Mouse (Mus musculus) neural tube, embryonic 12.5 days (tissue): ENCODE results near the gene Gm44973. TPM values are rescaled to one million over a fixed set of nuclear protein-coding genes. Genes with fewer than 3 reads are reported as not detected.
"Not testable (repeated sequence)": the region's sequence is repeated elsewhere in the genome, so short reads cannot be mapped to it uniquely, and the experiment has no call there.

ENCODE experiments used
- ATAC-seq: fragments of 200-750 bp; cut with Nextera tagmentation; 2 replicates; pipeline ENCODE4 v1.8.0; 2017; ENCODE audit warnings: low read depth, mild to moderate bottlenecking, moderate TSS enrichment, moderate library complexity; ENCODE audit not compliant: low FRiP score
- H3K27ac ChIP-seq: fragments of 300-500 bp; sonication (generic); 2 replicates; pipeline ENCODE4 v1.5.1; 2016
- H3K27me3 ChIP-seq: fragments of 300-500 bp; sonication (generic); replicated peaks from 2 replicates; pipeline ENCODE4 v1.6.1; 2016; ENCODE audit warnings: mild to moderate bottlenecking
- H3K36me3 ChIP-seq: fragments of 300-500 bp; sonication (generic); 2 replicates; pipeline ENCODE4 v1.6.1; 2016; ENCODE audit warnings: mild to moderate bottlenecking
- H3K4me1 ChIP-seq: fragments of 300-500 bp; sonication (generic); 2 replicates; pipeline ENCODE4 v1.6.1; 2016
- H3K4me2 ChIP-seq: fragments of 300-500 bp; sonication (generic); replicated peaks from 2 replicates; pipeline ENCODE4 v1.6.1; 2016; ENCODE audit warnings: mild to moderate bottlenecking
- H3K4me3 ChIP-seq: fragments of 300-500 bp; sonication (generic); 2 replicates; pipeline ENCODE4 v1.5.1; 2016
- H3K9ac ChIP-seq: fragments of 300-500 bp; sonication (generic); 2 replicates; pipeline ENCODE4 v1.6.1; 2016; ENCODE audit warnings: mild to moderate bottlenecking
- H3K9me3 ChIP-seq: fragments of 300-500 bp; sonication (generic); 2 replicates; pipeline ENCODE4 v1.6.1; 2016; ENCODE audit warnings: mild to moderate bottlenecking
- WGBS: fragments of 180-500 bp; shearing (Covaris S2); methylation state at CpG from one replicate; pipeline ENCODE4 v1.1.7; 2016; 5-methylcytosine and 5-hydroxymethylcytosine counted together
- polyA plus RNA-seq: library from polyadenylated mRNA; unstranded; fragments of >200 nt; fragmentation: Nextera tagmentation; extraction: Ambion mirVana; gene quantifications from 2 replicates; pipeline ENCODE4 v1.2.1, GENCODE M21; 2016

The Gm44973 gene
- polyA plus RNA-seq, 1 experiment from 2014 or later = not detected

DNA sequence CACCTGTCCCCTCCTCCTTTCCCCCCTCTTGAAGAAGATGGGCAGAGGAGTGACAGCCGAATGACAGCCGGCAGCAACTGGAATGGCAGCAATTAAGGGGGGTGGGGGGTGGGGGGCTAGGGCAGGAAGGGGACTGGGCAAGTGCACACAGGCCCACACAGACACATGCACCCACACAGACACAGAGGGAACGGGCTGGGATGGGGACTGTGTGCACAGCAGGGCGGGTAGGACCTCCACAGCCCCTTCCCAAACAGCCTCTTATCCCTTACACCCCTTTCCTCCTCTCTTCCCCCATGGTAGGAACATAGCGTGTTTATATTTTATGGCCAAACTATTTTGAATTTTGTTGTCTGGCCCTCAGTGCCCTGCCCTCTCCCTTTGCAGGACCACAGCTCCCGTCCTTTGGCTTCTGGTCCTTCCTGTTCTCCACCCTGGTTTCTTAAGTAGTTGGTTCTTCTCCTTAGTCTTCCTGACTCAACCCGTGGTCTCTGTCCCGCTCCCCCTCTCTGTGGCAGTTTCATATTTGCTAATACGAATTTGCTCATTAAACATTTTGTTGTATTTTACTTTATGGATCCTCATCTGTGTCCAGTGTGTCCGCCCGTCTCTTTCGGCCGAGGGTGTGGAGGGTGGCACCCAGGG lies 64.2 kb downstream of the Gm44973 start:
- H3K4me1 ChIP-seq = peaks cover 13% of the 10 kb centered on the region
- H3K27ac ChIP-seq, H3K9me3 ChIP-seq, H3K27me3 ChIP-seq: not testable (repeated sequence)
- peaks cover 51% of the 10 kb centered on the region for H3K36me3 ChIP-seq
- 51% methylated on average over 9 of the region's 13 CpGs for WGBS
- H3K9ac ChIP-seq = peak overlapping the region; percentile 98; the same call in 1 of the 2 replicates
- peak overlapping the region; percentile 73 for H3K4me2 ChIP-seq
- ATAC-seq = peak; percentile 57
- H3K4me3 ChIP-seq = peak overlapping the region; percentile 98

DNA sequence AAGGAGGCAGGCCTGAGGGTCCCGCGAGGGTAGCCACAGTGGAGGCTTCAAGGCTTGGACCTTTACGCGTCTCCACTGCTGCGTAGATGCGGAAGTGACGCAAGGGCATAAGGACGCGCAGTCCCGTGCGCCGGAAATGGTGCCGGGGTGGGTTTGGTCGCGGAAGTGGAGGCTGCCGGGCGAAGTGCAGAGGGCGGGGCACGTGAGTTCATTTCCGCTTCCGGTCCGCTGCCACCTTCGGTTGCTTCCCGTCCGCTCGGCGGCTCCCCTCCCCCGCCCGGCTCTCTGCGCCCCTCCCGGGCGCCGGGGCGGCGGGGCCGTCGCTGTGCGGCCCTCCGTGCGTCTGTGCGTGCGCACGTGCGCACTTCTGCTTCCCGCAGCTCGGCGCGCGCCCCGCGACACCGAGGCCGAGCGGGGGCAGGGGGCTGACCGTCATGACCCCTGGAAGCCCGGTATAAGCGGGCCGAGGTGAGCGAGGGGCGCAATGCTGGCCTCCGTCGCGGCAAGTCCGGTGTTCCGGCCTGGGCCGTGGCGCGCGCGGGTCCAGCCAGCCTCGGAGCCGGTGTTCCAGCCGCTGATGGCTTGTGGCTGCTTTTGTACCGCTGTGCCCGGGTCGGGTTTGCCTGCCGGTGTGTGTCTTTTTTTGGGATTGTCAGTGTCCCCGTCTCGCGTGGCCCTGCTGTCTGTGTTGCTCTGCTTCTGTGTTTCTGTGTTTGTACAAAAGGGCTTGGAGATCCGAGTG lies 64.9 kb downstream of the Gm44973 start, which contains the start of gene Epn1:
Gene Epn1 (plus strand): TSS at position 226 of the 742 bp plus-strand sequence.
- Histone ChIP-seq H3K4me1 (peaks cover 13% of the 10 kb centered on the region), H3K9ac (peak within 1 kb of the TSS; percentile 98), H3K27ac (peak within 1 kb of the TSS; percentile 69), H3K4me2 (peak within 1 kb of the TSS; percentile 73), H3K27me3 (no peaks in the 10 kb centered on the region), H3K4me3 (peak within 1 kb of the TSS; percentile 98), H3K9me3 (no peaks in the 10 kb centered on the region), H3K36me3 (peaks cover 49% of the 10 kb centered on the region)
- peak; percentile 99 for ATAC-seq
- under 1% methylated on average over 81 of the region's 81 CpGs for WGBS

DNA sequence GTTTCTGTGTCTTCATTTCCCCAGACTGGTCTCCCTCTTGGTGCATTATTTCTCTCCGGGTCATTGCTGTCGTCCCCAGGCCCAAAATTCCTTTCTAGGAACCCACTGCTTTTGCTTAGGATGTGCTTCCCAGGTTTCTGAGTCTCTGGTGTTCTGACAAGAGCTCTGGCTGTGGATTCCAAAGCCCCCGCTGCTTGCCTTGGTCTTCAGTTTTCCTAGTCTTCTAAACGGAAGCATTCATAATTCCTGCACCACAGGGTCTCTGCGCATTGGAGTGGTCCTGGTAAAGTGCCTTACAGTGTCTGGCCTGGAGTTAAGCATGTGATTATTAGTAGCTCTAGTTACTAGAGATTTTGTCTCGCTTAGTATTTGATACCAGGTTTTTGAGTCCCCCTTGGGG lies 65.5 kb downstream of the Gm44973 start:
- peaks cover 13% of the 10 kb centered on the region for H3K4me1 ChIP-seq
- peak overlapping the region; percentile 73 for H3K4me2 ChIP-seq
- no peaks in the 10 kb centered on the region for H3K9me3 ChIP-seq
- ATAC-seq = no peak
- peak overlapping the region; percentile 98 for H3K4me3 ChIP-seq
- WGBS = 22% methylated on average over 6 of the region's 6 CpGs
- H3K27me3 ChIP-seq = no peaks in the 10 kb centered on the region
- no peak overlapping the region for H3K27ac ChIP-seq
- peak overlapping the region; percentile 98 for H3K9ac ChIP-seq
- peaks cover 48% of the 10 kb centered on the region for H3K36me3 ChIP-seq

DNA sequence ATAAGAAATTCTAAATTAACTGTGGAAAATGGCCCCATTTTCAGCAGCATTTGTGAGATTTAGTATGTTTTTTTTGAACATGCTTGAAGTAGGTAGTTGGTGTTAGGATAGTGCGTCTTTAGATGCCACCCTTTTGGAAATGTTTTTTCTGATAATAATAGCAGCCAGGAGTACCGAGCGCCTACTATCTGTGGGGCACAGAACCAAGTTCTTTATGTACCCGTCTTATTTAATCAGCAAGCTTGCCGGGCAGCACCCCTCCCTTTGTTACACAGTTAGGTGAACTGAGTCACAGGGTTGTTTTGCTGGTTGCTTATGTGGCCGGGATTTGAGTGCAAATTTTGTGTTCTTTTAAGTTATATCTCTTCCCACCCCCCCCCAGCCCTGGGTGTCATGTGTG lies 65.9 kb downstream of the Gm44973 start:
- H3K4me3 ChIP-seq = peak overlapping the region; percentile 98
- 71% methylated on average over 6 of the region's 6 CpGs for WGBS

DNA sequence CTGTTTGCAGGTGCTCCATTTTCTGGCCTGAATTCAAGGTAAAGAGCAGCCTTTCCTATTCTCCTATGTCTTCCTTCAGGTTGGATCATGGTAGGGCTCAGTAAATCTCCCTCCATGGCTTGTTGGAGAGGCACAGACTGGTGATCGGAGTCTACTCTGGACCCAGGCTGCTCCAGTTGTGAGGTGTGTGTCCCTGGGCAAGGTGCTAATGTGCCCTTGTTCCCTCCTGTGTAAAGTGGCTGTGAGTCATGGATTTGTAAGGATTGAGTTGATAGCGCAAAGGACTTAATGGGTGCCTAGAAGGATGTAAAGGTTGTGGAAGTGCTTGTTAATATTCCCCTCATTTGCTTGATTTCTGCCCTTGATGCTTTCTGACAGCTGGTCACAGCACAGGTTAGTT lies 66.6 kb downstream of the Gm44973 start:
- H3K36me3 ChIP-seq = peaks cover 46% of the 10 kb centered on the region

More for the DNA sequence above, 65.9 kb downstream of the Gm44973 start:
- no peak for ATAC-seq
- H3K9me3 ChIP-seq = no peaks in the 10 kb centered on the region
- H3K4me2 ChIP-seq = peak overlapping the region; percentile 73
- no peaks in the 10 kb centered on the region for H3K27me3 ChIP-seq
- H3K4me1 ChIP-seq = peaks cover 13% of the 10 kb centered on the region
- no peak overlapping the region for H3K27ac ChIP-seq
- H3K9ac ChIP-seq = peak overlapping the region; percentile 98
- H3K36me3 ChIP-seq = peaks cover 49% of the 10 kb centered on the region

More for the DNA sequence above, 66.6 kb downstream of the Gm44973 start:
- Histone ChIP-seq H3K4me2 (peak overlapping the region; percentile 73), H3K27me3 (no peaks in the 10 kb centered on the region), H3K4me3 (no peak overlapping the region), H3K9ac (no peak overlapping the region), H3K4me1 (peaks cover 13% of the 10 kb centered on the region), H3K9me3 (no peaks in the 10 kb centered on the region), H3K27ac (no peak overlapping the region)
- WGBS = 97% methylated on average over 2 of the region's 2 CpGs
- ATAC-seq = no peak

Other genes with a start within 250 kb of the Gm44973 start
- not detected in 2 replicates for gene Fam71e2, start 244.2 kb upstream of the Gm44973 start, polyA plus RNA-seq
- 0.34 and 0.51 TPM in 2 replicates for gene Il11, start 232.6 kb upstream of the Gm44973 start, polyA plus RNA-seq
- not detected in 2 replicates for gene Tmem190, start 232.6 kb upstream of the Gm44973 start, polyA plus RNA-seq
- 2.7 and 3.1 TPM in 2 replicates for gene Tmem238, start 225.8 kb upstream of the Gm44973 start, polyA plus RNA-seq
- 311 and 322 TPM in 2 replicates for gene Rpl28, start 222.6 kb upstream of the Gm44973 start, polyA plus RNA-seq
- gene Ube2s, start 202.9 kb upstream of the Gm44973 start, polyA plus RNA-seq = 380 and 386 TPM in 2 replicates
- gene Shisa7, start 170.8 kb upstream of the Gm44973 start, polyA plus RNA-seq = 6.0 and 6.5 TPM in 2 replicates
- gene Isoc2b, start 145.2 kb upstream of the Gm44973 start, polyA plus RNA-seq = 4.8 and 5.4 TPM in 2 replicates
- 0.91 and 0.93 TPM in 2 replicates for gene Isoc2a, start 138.3 kb upstream of the Gm44973 start, polyA plus RNA-seq
- 0.29 TPM in 1 of 2 replicates, not detected in the other for gene Gm36210, start 109.0 kb upstream of the Gm44973 start, polyA plus RNA-seq
- 4.4 and 4.5 TPM in 2 replicates for gene Zfp628, start 100.3 kb upstream of the Gm44973 start, polyA plus RNA-seq
- gene Nat14, start 93.5 kb upstream of the Gm44973 start, polyA plus RNA-seq = 13.0 and 13.7 TPM in 2 replicates
- gene Ssc5d, start 89.7 kb upstream of the Gm44973 start, polyA plus RNA-seq = 2.5 and 3.0 TPM in 2 replicates
- gene Sbk2, start 51.1 kb upstream of the Gm44973 start, polyA plus RNA-seq = 0.13 TPM in 2 replicates
- 0.11 TPM in 2 replicates for gene Sbk3, start 44.3 kb upstream of the Gm44973 start, polyA plus RNA-seq
- gene Zfp579, start 19.3 kb upstream of the Gm44973 start, polyA plus RNA-seq = 52.4 and 57.5 TPM in 2 replicates
- 8.2 and 8.7 TPM in 2 replicates for gene Zfp524, start 1.1 kb upstream of the Gm44973 start, polyA plus RNA-seq
- 62.0 and 63.3 TPM in 2 replicates for gene Fiz1, start 799 bp upstream of the Gm44973 start, polyA plus RNA-seq
- gene Zfp865, start 4.9 kb downstream of the Gm44973 start, polyA plus RNA-seq = 6.6 and 6.9 TPM in 2 replicates
- gene Ccdc106, start 5.1 kb downstream of the Gm44973 start, polyA plus RNA-seq = 14.3 and 17.0 TPM in 2 replicates
- gene 4632433K11Rik, start 18.6 kb downstream of the Gm44973 start, polyA plus RNA-seq = not detected in 2 replicates
- 4.2 and 5.9 TPM in 2 replicates for gene Zfp784, start 22.9 kb downstream of the Gm44973 start, polyA plus RNA-seq
- gene Zfp580, start 36.0 kb downstream of the Gm44973 start, polyA plus RNA-seq = 53.5 and 56.0 TPM in 2 replicates
- 147 and 163 TPM in 2 replicates for gene U2af2, start 46.6 kb downstream of the Gm44973 start, polyA plus RNA-seq
- 73.4 and 80.5 TPM in 2 replicates for gene Epn1, start 64.7 kb downstream of the Gm44973 start, polyA plus RNA-seq
- gene Rfpl4, start 101.5 kb downstream of the Gm44973 start, polyA plus RNA-seq = 0.18 TPM in 1 of 2 replicates, not detected in the other
- gene Rasl2-9, start 110.5 kb downstream of the Gm44973 start, polyA plus RNA-seq = 0.27 and 0.38 TPM in 2 replicates
- 0.01 and 0.08 TPM in 2 replicates for gene Vmn1r55, start 134.2 kb downstream of the Gm44973 start, polyA plus RNA-seq
- gene Vmn1r56, start 181.3 kb downstream of the Gm44973 start, polyA plus RNA-seq = not detected in 2 replicates
- not detected in 2 replicates for gene Vmn1r57, start 203.0 kb downstream of the Gm44973 start, polyA plus RNA-seq